Mouse (Mus musculus) stomach, postnatal 0 days (tissue): Measurements from ENCODE around the gene Fbxw28. TPM values are rescaled to one million over a fixed set of nuclear protein-coding genes. Genes with fewer than 3 reads are reported as not detected.
"Not testable (repeated sequence)": the region's sequence is repeated elsewhere in the genome, so short reads cannot be mapped to it uniquely, and the experiment has no call there.

Source experiments
- ATAC-seq: fragments of 200-750 bp; cut with Nextera tagmentation; 2 replicates; pipeline ENCODE4 v1.8.0; 2017; ENCODE audit not compliant: low FRiP score, low TSS enrichment
- DNase-seq: peaks from one replicate; pipeline ENCODE4 v3.0.0-alpha.2; 2016; ENCODE audit warnings: low spot score
- H3K27ac ChIP-seq: fragments of 300-500 bp; sonication (generic); replicated peaks from 2 replicates; pipeline ENCODE4 v1.5.1; 2014; ENCODE audit warnings: mild to moderate bottlenecking, control low read depth
- H3K27me3 ChIP-seq: fragments of 300-500 bp; sonication (generic); 2 replicates; pipeline ENCODE4 v1.6.1; 2014; ENCODE audit warnings: low read length; ENCODE audit not compliant: control insufficient read depth, insufficient read depth
- H3K36me3 ChIP-seq: fragments of 300-500 bp; sonication (generic); 2 replicates; pipeline ENCODE4 v1.6.1; 2014; ENCODE audit warnings: low read length, mixed read lengths; ENCODE audit not compliant: control insufficient read depth, insufficient read depth
- H3K4me1 ChIP-seq: fragments of 300-500 bp; sonication (generic); replicated peaks from 2 replicates; pipeline ENCODE4 v1.6.1; 2014; ENCODE audit warnings: antibody characterized with exemption; ENCODE audit not compliant: control insufficient read depth, insufficient read depth
- H3K4me2 ChIP-seq: fragments of 300-500 bp; sonication (generic); replicated peaks from 2 replicates; pipeline ENCODE4 v1.6.1; 2014; ENCODE audit warnings: low read depth, mild to moderate bottlenecking, control low read depth, moderate library complexity
- H3K4me3 ChIP-seq: fragments of 300-500 bp; sonication (generic); 2 replicates; pipeline ENCODE4 v1.5.1; 2014; ENCODE audit warnings: low read depth, low read length, control low read depth
- H3K9ac ChIP-seq: fragments of 300-500 bp; sonication (generic); 2 replicates; pipeline ENCODE4 v1.6.1; 2014; ENCODE audit warnings: mild to moderate bottlenecking, low read length, control low read depth, mixed read lengths
- H3K9me3 ChIP-seq: fragments of 300-500 bp; sonication (generic); 2 replicates; pipeline ENCODE4 v1.6.1; 2016; ENCODE audit warnings: low read length; ENCODE audit not compliant: control insufficient read depth
- WGBS: fragments of 180-500 bp; shearing (Covaris S2); extraction: QIAGEN DNeasy Blood & Tissue Kit; methylation state at CpG from one replicate; pipeline ENCODE4 v1.1.7; 2014; 5-methylcytosine and 5-hydroxymethylcytosine counted together
- polyA plus RNA-seq: library from polyadenylated mRNA; unstranded; fragments of >200 nt; fragmentation: Nextera tagmentation; extraction: Ambion mirVana; gene quantifications from 2 replicates; pipeline ENCODE4 v1.2.1, GENCODE M21; 2015

The Fbxw28 gene
- polyA plus RNA-seq, result not detected in 2 replicates

- ATAC-seq, result not testable (repeated sequence)
Observed at GRCm38 (mm10) chr9:109339559-109339958, at the start of gene Fbxw28. TSS of gene Fbxw28 (minus strand) at chr9:109339659.

GRCm38 (mm10) chr9:109287576-109287975 is 51.9 kb downstream of the Fbxw28 start, which contains the start of gene Fbxw14:
TSS of gene Fbxw14 (minus strand) at chr9:109287676.
- H3K27me3 ChIP-seq, DNase-seq, H3K9me3 ChIP-seq, ATAC-seq, H3K4me2 ChIP-seq, H3K27ac ChIP-seq, H3K4me3 ChIP-seq, H3K4me1 ChIP-seq, H3K9ac ChIP-seq, H3K36me3 ChIP-seq: not testable (repeated sequence)
- WGBS, result no CpG with 5 or more reads among the region's 1 CpGs

More at GRCm38 (mm10) chr9:109339559-109339958, at the start of gene Fbxw28:
- not testable (repeated sequence) for H3K9ac ChIP-seq, H3K9me3 ChIP-seq, H3K27ac ChIP-seq, H3K4me1 ChIP-seq, H3K36me3 ChIP-seq, H3K4me3 ChIP-seq, H3K27me3 ChIP-seq, H3K4me2 ChIP-seq, DNase-seq
- no CpG with 5 or more reads among the region's 1 CpGs for WGBS

Other genes starting within 250 kb of the Fbxw28 start
- gene Plxnb1, start 244.3 kb downstream of the Fbxw28 start, polyA plus RNA-seq, result 3.0 and 3.7 TPM in 2 replicates
- gene Fbxw21, start 177.6 kb downstream of the Fbxw28 start, polyA plus RNA-seq, result not detected in 2 replicates
- not detected in 2 replicates for gene Fbxw13, start 143.7 kb downstream of the Fbxw28 start, polyA plus RNA-seq
- gene Fbxw20, start 104.9 kb downstream of the Fbxw28 start, polyA plus RNA-seq, result not detected in 2 replicates
- 0.10 TPM in 1 of 2 replicates, not detected in the other for gene Fbxw14, start 52.0 kb downstream of the Fbxw28 start, polyA plus RNA-seq
- not detected in 2 replicates for gene Fbxw22, start 64.6 kb upstream of the Fbxw28 start, polyA plus RNA-seq
- gene Fbxw16, start 109.5 kb upstream of the Fbxw28 start, polyA plus RNA-seq, result not detected in 2 replicates
- not detected in 2 replicates for gene Fbxw19, start 156.2 kb upstream of the Fbxw28 start, polyA plus RNA-seq
- not detected in 2 replicates for gene Fbxw15, start 228.6 kb upstream of the Fbxw28 start, polyA plus RNA-seq